In genomic region chr10:95898471-95899154, GRCm38 (mm10) we compare ENCODE assay signal across 9 mouse cellular contexts. TPM values are rescaled to one million over a fixed set of nuclear protein-coding genes. Genes with fewer than 3 reads are reported as not detected.
A peak's percentile ranks its signal among the peaks of the same experiment; 100 is the strongest.
DNase-seq lines count a peak whose midpoint lies in the region.
"Had no signal": no experiment of that assay in that cellular context is flagged by ENCODE, and none has a peak within 500 bp of the region (broad histone marks: within the 10 kb centered on the region; RNA-seq: fewer than 3 reads in every experiment).

No protein-coding gene starts in this region.

- peaks cover 6% of the 10 kb centered on the region; the same call in 1 of the 2 replicates for H3K4me1 ChIP-seq in heart, embryonic 10.5 days

- no peak overlapping the region for H3K27ac ChIP-seq in heart, embryonic 10.5 days

- H3K27me3 ChIP-seq in heart, embryonic 10.5 days (ENCODE audit: insufficient read depth, poor library complexity, severe bottlenecking) = no peaks in the 10 kb centered on the region

- 65% methylated on average over 5 of the region's 5 CpGs for WGBS in heart, embryonic 10.5 days

- no peak overlapping the region for H3K4me3 ChIP-seq in heart, embryonic 10.5 days
- H3K4me3 ChIP-seq: megakaryocyte, embryonic 14.5 days had no signal

- H3K9me3 ChIP-seq in heart, embryonic 10.5 days = no peaks in the 10 kb centered on the region

- no peaks in the 10 kb centered on the region for H3K36me3 ChIP-seq in heart, embryonic 10.5 days

- peak; percentile 31 to 35 for DNase-seq in heart, adult 18-20 months
- DNase-seq in heart, embryonic 10.5 days (ENCODE audit: low spot score) = no peak
- DNase-seq in 416B (ENCODE audit: low read depth) (peak; percentile 65), ES-CJ7 (ENCODE audit: low read depth, low spot score) (peak; percentile 68)
- DNase-seq in embryo, embryonic 9.5 days (ENCODE audit: extremely low spot score) = peak; percentile 22
- peak; percentile 22 to 40 for DNase-seq in kidney, postnatal 4 days
- DNase-seq in naive thymus-derived CD4-positive, alpha-beta T cell, adult 2 months (ENCODE audit: low read depth) = peak; percentile 50
- no peak for DNase-seq in ovary, postnatal 36 days (ENCODE audit: low spot score)

RNA-seq across cellular contexts. Expression of gene Eea1, which starts 41.8 kb away (rescaled TPM):
- total RNA-seq in heart, adult 18-20 months (2021) = 10 to 100 TPM; 32.7 to 37.2 TPM
- polyA plus RNA-seq in heart, embryonic 10.5 days (2016; fragmentation: Nextera tagmentation; extraction: Ambion mirVana) = 13.2 and 16.8 TPM in 2 replicates

RNA-seq across cellular contexts. Expression of gene Gm33543, which starts 55.9 kb away (rescaled TPM):
- total RNA-seq in heart, adult 18-20 months (2021) = 1 to 10 TPM; 1.8 to 5.9 TPM
- polyA plus RNA-seq in heart, embryonic 10.5 days (2016; fragmentation: Nextera tagmentation; extraction: Ambion mirVana) = not detected in 2 replicates

Comparison
In these comparisons a context has a peak if more than half of its experiments do, and no peak if none do; other contexts are left out.
1. DNase-seq: peak in heart, adult 18-20 months (2 of 2), 416B (single experiment), ES-CJ7 (single experiment), embryo, embryonic 9.5 days (single experiment), kidney, postnatal 4 days (2 of 2) and naive thymus-derived CD4-positive, alpha-beta T cell, adult 2 months (single experiment); none in heart, embryonic 10.5 days (single experiment) and ovary, postnatal 36 days (single experiment).